Mouse (Mus musculus) kidney, embryonic 16.5 days (tissue): ENCODE measurements around the gene Dchs1. TPM values are rescaled to one million over a fixed set of nuclear protein-coding genes. Genes with fewer than 3 reads are reported as not detected.

ENCODE experiments used
- ATAC-seq: fragments of 200-750 bp; cut with Nextera tagmentation; 2 replicates; pipeline ENCODE4 v1.8.0; 2017; ENCODE audit warnings: moderate TSS enrichment; ENCODE audit not compliant: low FRiP score, low TSS enrichment
- H3K27ac ChIP-seq: fragments of 300-500 bp; sonication (generic); 2 replicates; pipeline ENCODE4 v1.5.1; 2014; ENCODE audit warnings: low read length
- H3K27me3 ChIP-seq: fragments of 300-500 bp; sonication (generic); 2 replicates; pipeline ENCODE4 v1.6.1; 2014; ENCODE audit warnings: low read length, control low read depth, mixed read lengths; ENCODE audit not compliant: insufficient read depth
- H3K36me3 ChIP-seq: fragments of 300-500 bp; sonication (generic); 2 replicates; pipeline ENCODE4 v1.6.1; 2014; ENCODE audit warnings: low read length, control low read depth, mixed read lengths; ENCODE audit not compliant: insufficient read depth
- H3K4me1 ChIP-seq: fragments of 300-500 bp; sonication (generic); 2 replicates; pipeline ENCODE4 v1.6.1; 2014; ENCODE audit warnings: low read length, control low read depth, mixed read lengths; ENCODE audit not compliant: insufficient read depth
- H3K4me2 ChIP-seq: fragments of 300-500 bp; sonication (generic); replicated peaks from 2 replicates; pipeline ENCODE4 v1.6.1; 2014; ENCODE audit warnings: low read depth, low read length
- H3K4me3 ChIP-seq: fragments of 300-500 bp; sonication (generic); 2 replicates; pipeline ENCODE4 v1.5.1; 2014; ENCODE audit warnings: mild to moderate bottlenecking, low read length
- H3K9ac ChIP-seq: fragments of 300-500 bp; sonication (generic); replicated peaks from 2 replicates; pipeline ENCODE4 v1.6.1; 2014; ENCODE audit warnings: low read length
- H3K9me3 ChIP-seq: fragments of 300-500 bp; sonication (generic); 2 replicates; pipeline ENCODE4 v1.6.1; 2016; ENCODE audit warnings: low read length, control low read depth
- WGBS: fragments of 180-500 bp; shearing (Covaris S2); extraction: QIAGEN DNeasy Blood & Tissue Kit; methylation state at CpG from one replicate; pipeline ENCODE4 v1.1.7; 2014; 5-methylcytosine and 5-hydroxymethylcytosine counted together
- polyA plus RNA-seq: library from polyadenylated mRNA; unstranded; fragments of >200 nt; fragmentation: Nextera tagmentation; extraction: Ambion mirVana; gene quantifications from 2 replicates; pipeline ENCODE4 v1.2.1, GENCODE M21; 2015

Dchs1 gene
- polyA plus RNA-seq, 1 experiment from 2014 or later: 10.4 TPM

GRCm38 (mm10) chr7:105809836-105810235 lies 22.4 kb upstream of the Dchs1 start:
- Histone ChIP-seq H3K4me2 (peak overlapping the region; percentile 60), H3K27ac (0 out of 2 replicates have a peak overlapping the region, but pooled peaks have one; percentile 7), H3K27me3 (no peaks in the 10 kb centered on the region), H3K4me1 (peaks cover 15% of the 10 kb centered on the region), H3K9ac (peak overlapping the region; percentile 96), H3K4me3 (peak overlapping the region; percentile 77), H3K36me3 (peaks cover 24% of the 10 kb centered on the region), H3K9me3 (no peaks in the 10 kb centered on the region)
- no peak for ATAC-seq
- 76% methylated on average over 7 of the region's 7 CpGs for whole genome bisulfite sequencing

GRCm38 (mm10) chr7:105808385-105808784 lies 20.9 kb upstream of the Dchs1 start:
- H3K27me3 ChIP-seq: no peaks in the 10 kb centered on the region
- H3K9ac ChIP-seq: no peak overlapping the region
- peak overlapping the region; percentile 33; the same call in 1 of the 2 replicates for H3K27ac ChIP-seq
- no peak overlapping the region for H3K4me3 ChIP-seq
- WGBS: 79% methylated on average over 1 of the region's 1 CpGs
- H3K4me2 ChIP-seq: no peak overlapping the region
- H3K9me3 ChIP-seq: no peaks in the 10 kb centered on the region
- peaks cover 24% of the 10 kb centered on the region for H3K36me3 ChIP-seq
- H3K4me1 ChIP-seq: peaks cover 15% of the 10 kb centered on the region
- ATAC-seq: no peak

GRCm38 (mm10) chr7:105806716-105807115 lies 19.3 kb upstream of the Dchs1 start:
- no peak overlapping the region for H3K9ac ChIP-seq
- peaks cover 15% of the 10 kb centered on the region for H3K4me1 ChIP-seq
- WGBS: 53% methylated on average over 2 of the region's 2 CpGs
- H3K4me3 ChIP-seq: no peak overlapping the region
- H3K27me3 ChIP-seq: no peaks in the 10 kb centered on the region
- no peak for ATAC-seq
- H3K9me3 ChIP-seq: no peaks in the 10 kb centered on the region
- no peak overlapping the region for H3K4me2 ChIP-seq
- H3K36me3 ChIP-seq: peaks cover 24% of the 10 kb centered on the region
- H3K27ac ChIP-seq: no peak overlapping the region

- H3K4me3 ChIP-seq: no peak overlapping the region
- ATAC-seq: no peak
- H3K4me2 ChIP-seq: no peak overlapping the region
- H3K9ac ChIP-seq: no peak overlapping the region
- H3K36me3 ChIP-seq: peaks cover 24% of the 10 kb centered on the region
- H3K4me1 ChIP-seq: peaks cover 15% of the 10 kb centered on the region
- H3K9me3 ChIP-seq: no peaks in the 10 kb centered on the region
- 71% methylated on average over 5 of the region's 5 CpGs for WGBS
- no peak overlapping the region for H3K27ac ChIP-seq
- no peaks in the 10 kb centered on the region for H3K27me3 ChIP-seq
Observed at GRCm38 (mm10) chr7:105806125-105806524, 18.7 kb upstream of the Dchs1 start.

- Histone ChIP-seq H3K36me3 (peaks cover 9% of the 10 kb centered on the region), H3K27ac (no peak overlapping the region), H3K27me3 (no peaks in the 10 kb centered on the region), H3K9ac (no peak overlapping the region), H3K4me3 (no peak overlapping the region), H3K9me3 (no peaks in the 10 kb centered on the region), H3K4me1 (no peaks in the 10 kb centered on the region), H3K4me2 (no peak overlapping the region)
- no peak for ATAC-seq
Observed at GRCm38 (mm10) chr7:105803428-105803827, 16.0 kb upstream of the Dchs1 start.

- Histone ChIP-seq H3K4me2 (no peak overlapping the region), H3K4me1 (no peaks in the 10 kb centered on the region), H3K36me3 (peaks cover 4% of the 10 kb centered on the region), H3K27ac (no peak overlapping the region), H3K4me3 (no peak overlapping the region), H3K9ac (no peak overlapping the region), H3K9me3 (no peaks in the 10 kb centered on the region), H3K27me3 (no peaks in the 10 kb centered on the region)
- ATAC-seq: no peak
- 42% methylated on average over 1 of the region's 1 CpGs for WGBS
Observed at GRCm38 (mm10) chr7:105802771-105803170, 15.3 kb upstream of the Dchs1 start.

- Histone ChIP-seq H3K4me2 (no peak overlapping the region), H3K4me1 (no peaks in the 10 kb centered on the region), H3K9me3 (no peaks in the 10 kb centered on the region), H3K27me3 (no peaks in the 10 kb centered on the region), H3K27ac (no peak overlapping the region), H3K4me3 (no peak overlapping the region), H3K36me3 (no peaks in the 10 kb centered on the region), H3K9ac (no peak overlapping the region)
- no peak for ATAC-seq
- WGBS: 52% methylated on average over 2 of the region's 2 CpGs
Observed at GRCm38 (mm10) chr7:105802312-105802711, 14.9 kb upstream of the Dchs1 start.

GRCm38 (mm10) chr7:105796972-105797371 lies 9.5 kb upstream of the Dchs1 start:
- H3K27me3 ChIP-seq: no peaks in the 10 kb centered on the region
- no peaks in the 10 kb centered on the region for H3K9me3 ChIP-seq
- ATAC-seq: no peak
- 87% methylated on average over 3 of the region's 3 CpGs for WGBS
- no peaks in the 10 kb centered on the region for H3K4me1 ChIP-seq
- H3K27ac ChIP-seq: no peak overlapping the region
- H3K36me3 ChIP-seq: no peaks in the 10 kb centered on the region
- H3K4me2 ChIP-seq: no peak overlapping the region
- H3K4me3 ChIP-seq: no peak overlapping the region
- no peak overlapping the region for H3K9ac ChIP-seq

GRCm38 (mm10) chr7:105795759-105796366 lies 8.4 kb upstream of the Dchs1 start:
- no peaks in the 10 kb centered on the region for H3K36me3 ChIP-seq
- H3K27ac ChIP-seq: no peak overlapping the region
- H3K4me2 ChIP-seq: no peak overlapping the region
- H3K9me3 ChIP-seq: no peaks in the 10 kb centered on the region
- no peak overlapping the region for H3K4me3 ChIP-seq
- no peak for ATAC-seq
- H3K4me1 ChIP-seq: no peaks in the 10 kb centered on the region
- no peaks in the 10 kb centered on the region for H3K27me3 ChIP-seq
- H3K9ac ChIP-seq: no peak overlapping the region
- WGBS: 30% methylated on average over 7 of the region's 7 CpGs

- H3K4me3 ChIP-seq: no peak overlapping the region
Observed at GRCm38 (mm10) chr7:105793701-105794100, 6.2 kb upstream of the Dchs1 start.

More at GRCm38 (mm10) chr7:105793701-105794100, 6.2 kb upstream of the Dchs1 start:
- no peaks in the 10 kb centered on the region for H3K36me3 ChIP-seq
- no peak overlapping the region for H3K4me2 ChIP-seq
- no peak overlapping the region for H3K9ac ChIP-seq
- 85% methylated on average over 7 of the region's 7 CpGs for WGBS
- H3K27me3 ChIP-seq: no peaks in the 10 kb centered on the region
- no peak overlapping the region for H3K27ac ChIP-seq
- H3K4me1 ChIP-seq: no peaks in the 10 kb centered on the region
- no peaks in the 10 kb centered on the region for H3K9me3 ChIP-seq
- ATAC-seq: no peak
